Mouse (Mus musculus) ES-E14 (cell line): ENCODE measurements around the gene Tas2r129.

Source experiments
- CHD2 ChIP-seq: IDR thresholded peaks from 2 replicates; pipeline ENCODE4 v1.6.1; 2014; ENCODE audit warnings: mild to moderate bottlenecking, low read depth, low read length, inconsistent platforms
- HCFC1 ChIP-seq: IDR thresholded peaks from 2 replicates; pipeline ENCODE4 v1.6.1; 2012; ENCODE audit warnings: low read length, inconsistent platforms, borderline replicate concordance; ENCODE audit not compliant: insufficient read depth
- MAFK ChIP-seq: IDR thresholded peaks from 2 replicates; pipeline ENCODE4 v1.6.1; 2014; ENCODE audit warnings: mild to moderate bottlenecking, low read depth, low read length, inconsistent platforms; ENCODE audit not compliant: insufficient read depth
- ZC3H11A ChIP-seq: IDR thresholded peaks from 2 replicates; pipeline ENCODE4 v1.6.1; 2012; ENCODE audit warnings: low read depth, mild to moderate bottlenecking, inconsistent platforms, low read length, borderline replicate concordance
- ZNF384 ChIP-seq: IDR thresholded peaks from 2 replicates; pipeline ENCODE4 v1.6.1; 2012; ENCODE audit warnings: low read depth, low read length, inconsistent platforms

- TF ChIP-seq MAFK (no peak), ZC3H11A (no peak), CHD2 (no peak), HCFC1 (no peak), ZNF384 (no peak)
These were observed 30.0 kb downstream of the Tas2r129 start, which contains the start of gene Tas2r109 for GRCm38 (mm10) chr6:132980865-132981264.
